Mouse (Mus musculus): ENCODE data around the gene Adamts3.
A peak's percentile ranks its signal among the peaks of the same experiment; 100 is the strongest.

Gene Adamts3

DNA sequence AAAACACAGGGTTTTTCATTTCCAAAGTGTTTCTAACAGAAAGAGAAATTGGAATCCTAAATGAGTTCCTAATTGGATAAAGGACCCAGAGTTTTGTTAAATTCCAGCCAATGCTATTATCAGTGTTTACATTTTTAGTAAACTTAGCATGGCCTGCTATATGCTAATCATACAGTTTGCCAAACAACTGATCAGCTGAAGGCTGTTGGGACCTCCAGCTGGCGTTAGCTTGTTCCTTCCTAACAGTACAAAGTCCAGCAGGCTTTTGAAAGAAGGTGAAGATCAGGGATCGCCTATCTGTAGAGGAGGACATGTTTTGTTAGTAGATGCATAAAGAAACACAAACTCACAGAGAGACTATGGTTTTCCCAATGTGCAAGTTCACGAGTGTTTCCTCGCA lies 173.7 kb downstream of the Adamts3 start:
- no peak for DNase-seq (ENCODE audit: low spot score)

- DNase-seq (ENCODE audit: low spot score): peak; percentile 57
These were observed 178.9 kb downstream of the Adamts3 start for GRCm38 (mm10) chr5:89704264-89704663.

- no peak for DNase-seq (ENCODE audit: low spot score)
These were observed 181.7 kb downstream of the Adamts3 start for GRCm38 (mm10) chr5:89701241-89702007.

DNA sequence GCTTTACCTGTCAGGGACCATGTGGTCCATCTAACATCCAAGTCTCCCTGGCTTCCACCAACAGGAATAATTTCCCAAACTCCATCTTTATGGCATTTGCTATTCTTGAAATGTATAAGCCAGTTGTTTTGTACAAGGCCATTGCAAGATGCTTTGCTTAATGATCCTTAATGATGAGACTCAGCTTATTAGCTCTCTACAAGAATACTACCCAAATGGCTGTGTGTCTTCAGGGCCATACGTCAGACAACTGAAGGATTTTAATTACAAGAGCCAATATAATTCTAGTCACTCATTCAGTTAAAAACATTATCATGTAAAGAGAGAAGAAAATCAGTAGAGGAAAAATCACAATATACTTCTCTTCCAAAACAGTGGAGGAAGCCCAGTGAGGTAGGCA lies 195.3 kb downstream of the Adamts3 start:
- DNase-seq (ENCODE audit: low spot score): no peak

DNA sequence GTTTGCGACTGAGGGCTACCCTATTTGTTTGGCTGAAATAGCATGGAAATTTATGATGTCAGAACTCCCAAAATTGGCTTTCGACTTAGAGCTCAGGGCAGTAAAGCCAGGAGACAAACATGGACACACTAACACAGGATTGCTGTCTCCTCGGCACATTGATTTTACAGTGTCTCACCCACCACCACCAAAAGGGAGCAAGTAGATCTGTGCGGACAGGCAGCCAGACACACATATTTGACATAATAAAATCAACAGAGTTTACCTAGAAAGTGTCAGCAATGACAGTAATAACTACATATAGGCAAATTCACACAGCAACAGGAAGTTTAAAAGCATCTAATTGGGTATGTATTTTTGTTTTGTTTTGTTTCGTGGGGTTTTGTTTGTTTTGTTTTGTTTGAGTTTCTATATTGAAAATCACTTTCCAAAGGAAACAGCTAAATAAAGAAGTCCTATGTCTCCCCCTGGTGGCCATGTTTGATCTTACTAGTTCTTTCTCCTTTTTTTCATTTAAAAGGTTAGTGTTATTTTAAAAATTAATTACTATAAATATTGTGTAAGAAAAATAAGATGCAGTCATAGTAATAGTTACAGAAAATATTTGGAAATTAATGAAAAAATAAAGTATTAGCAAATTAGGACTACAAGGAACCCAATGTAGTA lies 203.1 kb downstream of the Adamts3 start:
- DNase-seq (ENCODE audit: low spot score): peak; percentile 62

DNA sequence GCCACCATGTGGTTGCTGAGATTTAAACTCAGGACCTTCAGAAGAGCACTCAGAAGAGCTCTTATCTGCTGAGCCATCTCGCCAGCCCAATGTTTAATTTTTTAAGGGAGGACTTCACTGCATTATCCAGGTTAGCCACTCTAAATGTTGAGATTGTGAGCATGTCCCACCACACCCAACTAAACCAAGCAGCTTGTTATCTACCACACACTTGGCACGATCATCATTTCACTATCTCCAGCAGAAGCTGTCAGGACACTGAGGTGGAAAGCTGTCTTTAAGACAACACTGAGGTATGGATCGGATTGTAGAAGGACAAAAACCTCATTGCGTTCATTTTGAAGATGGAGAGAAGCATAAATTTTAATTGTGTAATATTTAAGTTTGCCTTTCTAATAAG lies 205.0 kb downstream of the Adamts3 start:
- no peak for DNase-seq (ENCODE audit: low spot score)

- no peak for DNase-seq (ENCODE audit: low spot score)
These were observed 208.9 kb downstream of the Adamts3 start for GRCm38 (mm10) chr5:89674066-89674848.

DNA sequence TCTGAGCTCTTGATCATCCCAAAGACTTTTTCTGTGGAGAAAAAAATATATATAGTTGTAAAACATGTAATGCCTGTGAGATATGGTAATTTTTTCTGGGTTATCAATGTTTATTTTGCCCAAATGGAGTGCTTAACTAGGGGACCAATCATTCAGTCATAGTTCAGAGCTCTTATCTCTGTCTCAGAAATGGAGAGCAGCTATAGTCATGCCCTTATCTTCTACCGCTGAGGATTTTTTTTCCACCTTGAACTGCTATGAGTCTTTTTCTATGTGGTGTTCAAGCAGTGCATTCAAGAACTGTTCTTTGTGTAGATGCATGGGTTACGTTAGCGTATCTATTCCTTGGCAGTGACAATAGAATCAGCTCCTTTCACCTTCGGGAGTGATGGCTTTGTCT lies 210.2 kb downstream of the Adamts3 start:
- DNase-seq (ENCODE audit: low spot score): no peak

DNA sequence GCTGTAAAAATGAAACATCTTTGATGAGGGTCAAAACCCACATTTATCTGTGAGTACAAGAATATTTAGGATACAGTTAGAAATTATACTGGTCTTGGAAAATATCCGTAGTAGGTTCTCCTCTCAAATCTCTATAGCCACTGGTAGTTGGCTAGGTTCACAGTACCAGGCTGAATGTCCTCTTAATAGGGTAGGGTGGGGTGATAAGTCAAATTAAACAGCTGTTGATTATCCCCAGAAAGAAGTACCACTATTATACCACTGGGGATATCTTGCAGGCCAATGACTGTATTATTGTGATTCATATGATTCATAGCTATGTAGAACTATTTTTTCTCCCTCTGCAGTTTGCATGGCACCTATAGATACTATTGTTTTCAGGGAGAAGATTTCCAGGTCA lies 228.8 kb downstream of the Adamts3 start:
- no peak for DNase-seq (ENCODE audit: low spot score)

DNA sequence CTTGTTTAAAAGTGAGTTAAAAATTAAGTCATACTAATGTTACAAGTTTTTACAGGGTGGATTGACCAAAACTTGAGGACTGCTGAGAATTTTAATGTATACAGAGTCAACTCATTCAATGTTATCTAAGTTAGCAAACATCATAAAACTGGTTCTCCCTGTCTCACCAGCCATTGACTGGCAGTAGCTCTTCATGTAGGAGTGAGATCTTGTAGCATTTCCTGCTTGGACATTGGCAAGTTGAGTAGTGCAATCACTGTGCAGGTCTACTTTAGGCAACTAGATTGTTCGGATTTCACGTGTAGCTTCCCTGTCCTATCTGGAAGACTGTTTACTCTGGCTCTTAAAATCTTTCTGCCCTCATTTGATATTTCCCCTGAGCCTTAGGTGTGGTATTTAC lies 229.3 kb downstream of the Adamts3 start:
- peak; percentile 18 for DNase-seq (ENCODE audit: low spot score)

GRCm38 (mm10) chr5:89646940-89647339 lies 236.2 kb downstream of the Adamts3 start:
- DNase-seq (ENCODE audit: low spot score): no peak

DNA sequence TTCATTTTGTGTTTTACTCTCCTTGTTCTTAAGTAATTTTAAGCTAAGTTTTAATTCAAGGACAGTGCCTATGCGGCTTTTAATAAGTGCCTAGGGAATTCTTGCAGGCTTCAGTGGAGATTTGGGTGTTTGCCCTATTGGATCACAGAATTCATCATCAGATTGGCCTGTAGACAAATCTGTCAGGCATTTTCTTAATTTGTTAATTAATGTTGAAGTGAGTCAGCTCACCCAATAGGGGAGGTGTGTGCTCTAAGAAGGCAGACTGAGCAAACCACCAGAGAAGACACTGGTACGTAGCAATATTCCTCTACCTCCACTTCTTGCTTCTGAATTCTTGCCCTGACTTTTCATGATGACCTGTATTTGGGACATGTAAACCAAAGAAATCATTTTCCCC lies 247.7 kb downstream of the Adamts3 start:
- DNase-seq (ENCODE audit: low spot score): no peak

GRCm38 (mm10) chr5:89631599-89631998 lies 251.5 kb downstream of the Adamts3 start:
- no peak for DNase-seq (ENCODE audit: low spot score)
